Mouse (Mus musculus) MEL-GATA-1-ER (cell line): ENCODE data around the gene Olfr734.
A peak's percentile ranks its signal among the peaks of the same experiment; 100 is the strongest.

Experiments
- DNase-seq: peaks from one replicate; pipeline ENCODE4 v3.0.0-alpha.2; 2012; ENCODE audit warnings: low read depth; ENCODE audit errors: extremely low read depth

Gene Olfr734

GRCm38 (mm10) chr14:50326661-50327060, at the start of gene Olfr734:
Gene Olfr734, minus strand, starts transcription at chr14:50326761.
- DNase-seq = no peak

DNA sequence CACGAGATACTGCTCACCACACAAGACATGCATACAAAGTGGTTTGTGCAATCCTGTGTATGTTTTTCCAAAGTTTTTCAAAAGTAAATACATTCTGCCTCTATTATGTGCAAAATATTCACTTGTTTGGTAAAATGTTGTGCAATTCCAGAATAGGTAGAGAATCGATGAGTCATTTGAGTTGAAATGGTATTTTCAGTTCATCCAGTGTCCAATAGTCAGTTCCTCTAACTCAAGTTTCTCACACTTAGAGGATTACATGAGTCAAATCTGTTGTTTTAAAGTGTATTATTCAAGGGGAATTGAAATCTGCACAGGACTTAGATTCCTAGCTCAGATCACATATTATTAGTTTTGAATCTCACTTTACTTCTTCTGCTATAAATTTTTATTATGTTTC, 37.0 kb upstream of the Olfr734 start:
- no peak for DNase-seq

DNA sequence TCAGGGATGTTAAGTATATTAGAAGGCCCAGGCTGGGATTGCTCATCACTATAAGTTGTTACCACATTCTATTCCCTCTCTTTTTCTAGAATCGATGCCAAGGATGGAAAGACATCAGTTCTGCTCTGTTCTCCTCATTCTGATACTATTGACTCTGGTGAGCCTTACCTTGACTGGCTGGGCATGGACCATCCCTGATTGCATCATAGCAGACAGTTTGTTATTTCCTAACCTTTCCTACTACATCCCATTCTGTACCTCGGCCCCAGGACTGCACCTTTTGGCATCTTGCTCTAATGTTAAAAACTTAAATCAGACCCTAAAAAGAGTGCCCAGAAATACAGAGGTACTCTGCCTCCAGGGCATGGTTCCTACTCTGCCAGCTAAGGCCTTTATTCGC, 33.9 kb upstream of the Olfr734 start:
- DNase-seq = no peak

DNA sequence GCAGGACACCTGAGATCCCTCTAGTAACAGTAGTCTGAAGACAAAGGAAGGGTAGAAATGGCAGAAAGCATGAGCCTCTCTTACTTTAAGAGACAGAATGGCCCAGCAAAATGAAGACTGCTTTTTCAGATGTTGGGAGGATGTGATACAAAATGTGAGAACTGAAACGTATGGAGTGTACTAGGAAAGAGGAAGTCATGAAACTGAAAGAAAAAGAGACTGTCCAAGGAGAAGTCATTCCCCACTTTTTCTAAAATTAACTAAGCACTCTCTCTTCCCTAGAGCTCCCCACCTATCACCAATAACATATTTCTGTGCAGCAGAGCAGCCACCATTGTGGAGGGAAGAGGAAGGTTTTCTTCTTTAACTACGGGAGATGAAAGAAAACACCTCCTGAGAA, 31.0 kb upstream of the Olfr734 start, which contains the start of gene Tlr11:
Tlr11 (plus strand) TSS at position 322 of the 400 bp plus-strand sequence.
- DNase-seq = no peak

DNA sequence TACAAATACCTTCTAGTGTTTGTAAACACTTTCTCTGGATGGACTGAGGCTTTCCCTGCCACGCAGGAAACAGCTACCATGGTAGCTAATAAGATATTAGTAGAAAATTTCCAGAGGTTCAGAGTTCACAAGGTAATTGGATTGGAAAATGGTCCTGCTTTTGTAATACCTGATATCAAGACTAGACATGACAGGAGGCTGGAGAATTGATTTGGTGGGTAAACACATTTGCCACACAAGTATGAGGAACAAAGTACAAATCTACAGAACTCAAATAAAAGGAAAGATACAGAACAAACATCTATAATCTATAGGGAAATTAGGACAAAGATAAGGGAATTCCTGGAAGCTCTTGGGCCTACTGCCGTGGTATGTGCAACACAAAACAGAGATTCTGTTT, 30.2 kb upstream of the Olfr734 start:
- no peak for DNase-seq

DNA sequence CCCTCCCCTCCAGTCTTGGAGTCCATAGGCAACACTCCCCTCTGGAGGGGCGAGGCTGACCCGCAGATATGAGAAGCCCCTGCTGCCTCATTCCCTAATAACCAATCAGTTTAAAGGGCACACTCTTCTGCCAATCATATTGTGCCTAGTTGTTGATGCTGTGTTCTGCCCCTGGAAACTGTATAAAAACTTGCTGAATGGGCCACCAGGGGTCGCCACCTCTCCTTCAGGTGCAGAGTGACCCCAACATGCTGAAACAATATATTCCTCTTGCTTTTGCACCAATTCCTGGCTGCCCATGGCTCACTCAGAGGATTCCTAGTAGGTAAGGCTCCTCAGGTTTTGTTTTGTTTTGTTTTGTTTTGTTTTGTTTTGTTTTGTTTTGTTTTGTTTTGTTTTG, 25.9 kb upstream of the Olfr734 start:
- peak; percentile 6 for DNase-seq

GRCm38 (mm10) chr14:50348796-50349195, 22.2 kb upstream of the Olfr734 start, which contains the start of gene Olfr735:
Gene Olfr735, minus strand, starts transcription at chr14:50348872.
- DNase-seq = no peak

DNA sequence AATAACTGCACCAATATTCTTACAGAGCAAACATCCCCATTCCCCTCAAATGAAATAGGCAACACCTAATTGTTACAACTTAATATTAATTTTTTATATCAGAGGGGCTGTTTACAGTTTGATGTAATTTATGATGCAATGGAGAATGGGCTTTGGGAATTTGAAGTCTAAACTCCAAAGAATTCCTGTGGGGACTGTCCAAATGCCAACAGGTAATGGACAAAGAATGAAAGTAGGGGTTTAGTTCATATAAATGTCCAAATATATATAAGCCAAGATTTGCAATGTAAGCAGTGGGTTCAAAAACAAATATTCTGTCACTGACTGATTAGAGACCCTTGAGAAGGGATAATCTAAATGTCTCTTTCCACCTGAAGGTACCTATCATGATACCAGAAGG, 25.1 kb downstream of the Olfr734 start, which contains the start of gene Olfr733:
Olfr733 (minus strand) TSS at position 101 of the 400 bp plus-strand sequence.
- DNase-seq = no peak

DNA sequence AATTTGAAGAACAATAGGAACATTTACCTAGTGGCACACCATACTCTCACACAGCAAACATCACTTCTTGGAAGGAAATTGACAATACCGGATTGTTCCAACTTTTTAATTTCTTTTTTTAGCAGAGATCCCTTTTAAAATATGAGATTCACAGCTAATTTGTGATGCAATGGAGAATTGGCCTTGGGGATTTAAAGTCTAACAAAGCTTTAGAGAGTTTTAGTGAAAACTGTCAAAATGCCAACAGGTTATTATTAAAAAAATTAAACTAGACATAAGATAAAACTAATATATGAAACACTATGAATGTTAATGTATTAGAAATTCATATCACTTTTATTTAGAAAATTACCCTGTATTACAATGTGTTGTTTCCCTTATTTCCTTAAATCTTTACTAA, 42.5 kb downstream of the Olfr734 start, which contains the start of gene Olfr732:
Olfr732 (minus strand) TSS at position 101 of the 400 bp plus-strand sequence.
- no peak for DNase-seq
